Mouse (Mus musculus): Measurements from ENCODE around the gene Hist1h2bq. TPM values are rescaled to one million over a fixed set of nuclear protein-coding genes. Genes with fewer than 3 reads are reported as not detected.
"Not testable (repeated sequence)": the region's sequence is repeated elsewhere in the genome, so short reads cannot be mapped to it uniquely, and the experiment has no call there.

Gene Hist1h2bq
- total and polyA plus RNA-seq, 3 experiments = 4.3 to 2,257 (median 32.4) TPM

DNA sequence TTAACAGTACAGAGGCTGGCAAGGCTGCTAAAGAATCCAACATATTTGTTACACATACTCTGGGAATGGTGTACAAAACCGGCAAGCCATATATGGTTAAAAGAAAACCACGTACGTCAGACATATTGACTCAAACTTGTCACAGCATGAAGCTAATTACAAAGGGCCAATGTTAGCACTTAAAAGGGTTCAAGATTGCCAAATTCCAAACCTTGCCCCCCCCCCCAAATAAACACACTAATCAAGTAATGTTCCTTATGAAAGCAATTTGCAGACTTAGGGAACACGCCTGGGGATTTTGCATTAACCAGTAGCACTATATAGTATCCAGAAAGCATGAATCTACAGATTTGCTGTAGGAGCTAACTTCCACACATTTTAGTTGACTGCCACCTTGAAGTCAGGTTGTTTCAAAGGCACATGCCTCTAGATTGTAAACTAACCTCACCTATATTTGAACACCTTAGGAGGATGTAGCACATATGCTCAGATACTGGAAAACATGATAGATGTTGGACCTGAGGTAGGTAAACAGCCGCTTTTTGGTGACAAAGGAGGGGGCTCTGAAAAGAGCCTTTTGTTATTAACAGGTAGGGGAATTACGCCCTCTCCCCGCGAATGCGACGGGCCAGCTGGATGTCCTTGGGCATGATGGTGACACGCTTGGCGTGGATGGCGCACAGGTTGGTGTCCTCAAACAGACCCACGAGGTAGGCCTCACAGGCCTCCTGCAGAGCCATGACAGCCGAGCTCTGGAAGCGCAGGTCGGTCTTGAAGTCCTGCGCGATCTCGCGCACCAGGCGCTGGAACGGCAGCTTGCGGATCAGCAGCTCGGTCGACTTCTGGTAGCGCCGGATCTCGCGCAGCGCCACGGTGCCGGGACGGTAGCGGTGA lies 27.4 kb downstream of the Hist1h2bq start:
- in situ Hi-C loops (cut with MboI; ENCODE audit: low pct_ligation_motif_present, low pct_unique_long_range_greater_than_20kb, low sequenced_read_pairs); H3K79me2 ChIP-seq (replicated peaks; ENCODE audit: control insufficient read depth, extremely low read depth, insufficient read depth, poor library complexity, severe bottlenecking); H3K9me3 ChIP-seq (replicated peaks; ENCODE audit: low read length); dilution Hi-C loops (cut with MboI; ENCODE audit: extremely low pct_ligation_motif_present, extremely low pct_unique_long_range_greater_than_20kb, low sequenced_read_pairs); H3K27me3 ChIP-seq (replicated peaks); H3K36me3 ChIP-seq (replicated peaks in 1 of 2; ENCODE audit: control insufficient read depth in 1 of 2, insufficient read depth in 1 of 2, low read length in 1 of 2): not testable (repeated sequence)
- Histone ChIP-seq H3K4me2 (ENCODE audit: insufficient read depth, low read depth, poor library complexity, severe bottlenecking) (peak overlapping the region; percentile 71), H3K9ac (ENCODE audit: insufficient read depth, low read depth) (peak overlapping the region; percentile 83), H3K4me3 (replicated peaks in 1 of 3; ENCODE audit: low read depth in 2 of 3, low read length in 2 of 3, poor library complexity in 1 of 3) (peak overlapping the region; percentile 2 to 59 (median 43)), H3K27ac (ENCODE audit: insufficient read depth, low read depth) (peak overlapping the region; percentile 94), H3K4me1 (ENCODE audit: control insufficient read depth in 1 of 2, insufficient read depth in 2 of 2) (peaks cover 0 to 30% of the 10 kb centered on the region in 2 experiments; a peak in 3 of 4 replicates)
- DNase-seq (ENCODE audit: extremely low read depth) = peak; percentile 76
- TF ChIP-seq TCF12 (IDR thresholded peaks at IDR 0.05; ENCODE audit: low read depth, low read length) = peak; percentile 66; the same call in 1 of the 2 replicates
- TF ChIP-seq RCOR1 (conservative IDR thresholded peaks at IDR 0.05; ENCODE audit: low read depth, low read length) = peak; percentile 56; the same call in 1 of the 2 replicates
- TF ChIP-seq MAFK (IDR thresholded peaks at IDR 0.05; ENCODE audit: insufficient replicate concordance, low read length) = 0 out of 2 replicates have a peak, but pooled peaks have one; percentile 34
- peak; percentile 41; the same call in 1 of the 2 replicates for TF ChIP-seq CHD1 (IDR thresholded peaks at IDR 0.05; ENCODE audit: low read depth, low read length)
- TF ChIP-seq NRF1 (IDR thresholded peaks at IDR 0.05; ENCODE audit: low read depth, low read length) = 0 out of 2 replicates have a peak, but pooled peaks have one; percentile 19
- peak; percentile 56 for TF ChIP-seq HCFC1 (IDR thresholded peaks at IDR 0.05; ENCODE audit: low read depth, low read length)
- TF ChIP-seq BHLHE40 (IDR thresholded peaks at IDR 0.05; ENCODE audit: low read depth, low read length) = peak; percentile 55; the same call in 1 of the 2 replicates
- peak; percentile 77; the same call in 1 of the 2 replicates for TF ChIP-seq SIN3A (IDR thresholded peaks at IDR 0.05; ENCODE audit: low read length)
- 0 out of 2 replicates have a peak, but pooled peaks have one; percentile 15 for TF ChIP-seq MEF2A (IDR thresholded peaks at IDR 0.05; ENCODE audit: borderline replicate concordance, low read depth, low read length)
- peak; percentile 38; the same call in 1 of the 2 replicates for TF ChIP-seq MAZ (IDR thresholded peaks at IDR 0.05; ENCODE audit: low read depth, low read length)
- peak; percentile 83; the same call in 1 of the 2 replicates for TF ChIP-seq UBTF (IDR thresholded peaks at IDR 0.05; ENCODE audit: low read depth, low read length)
- TF ChIP-seq NELFE (IDR thresholded peaks at IDR 0.05; ENCODE audit: low read depth, low read length) = peak; percentile 99; the same call in 1 of the 2 replicates
- TF ChIP-seq POLR2AphosphoS2 (IDR thresholded peaks at IDR 0.05; ENCODE audit: low read depth, low read length) = peak; percentile 100
- peak; percentile 99 for TF ChIP-seq ZMIZ1 (IDR thresholded peaks at IDR 0.05; ENCODE audit: low read depth, low read length)
- 0 out of 2 replicates have a peak, but pooled peaks have one; percentile 19 for TF ChIP-seq TBP (conservative IDR thresholded peaks at IDR 0.05; ENCODE audit: low read depth, low read length)
- TF ChIP-seq POLR2A (IDR thresholded peaks at IDR 0.05; ENCODE audit: low read depth, low read length) = peak; percentile 97

DNA sequence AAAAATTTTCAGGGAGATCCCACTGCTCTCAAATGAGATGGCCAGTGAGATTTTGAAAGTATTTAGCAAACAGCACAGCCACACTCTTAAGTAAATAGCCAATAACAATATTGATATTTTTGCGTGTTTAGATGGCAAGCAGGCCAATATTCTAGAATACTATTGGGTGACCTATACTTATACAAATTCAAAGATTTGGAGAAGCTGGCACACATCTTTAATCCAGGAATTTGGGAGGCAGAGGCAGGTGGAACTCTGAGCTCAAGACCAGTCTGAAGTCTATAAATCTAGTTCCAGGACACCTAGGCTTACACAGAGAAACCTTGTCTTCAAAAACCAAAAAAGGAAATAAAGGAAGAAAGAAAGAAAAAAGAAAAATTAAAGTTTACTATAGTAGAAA lies 28.4 kb downstream of the Hist1h2bq start:
- no peaks in the 10 kb centered on the region for H3K36me3 ChIP-seq (replicated peaks in 1 of 2; ENCODE audit: control insufficient read depth in 1 of 2, insufficient read depth in 1 of 2, low read length in 1 of 2)
- H3K79me2 ChIP-seq (replicated peaks; ENCODE audit: control insufficient read depth, extremely low read depth, insufficient read depth, poor library complexity, severe bottlenecking) = no peaks in the 10 kb centered on the region; the same call in 1 of the 2 replicates
- H3K4me2 ChIP-seq (ENCODE audit: insufficient read depth, low read depth, poor library complexity, severe bottlenecking) = no peak overlapping the region
- H3K27ac ChIP-seq (ENCODE audit: insufficient read depth, low read depth) = no peak overlapping the region
- no peak overlapping the region for H3K4me3 ChIP-seq (replicated peaks in 1 of 3; ENCODE audit: low read depth in 2 of 3, low read length in 2 of 3, poor library complexity in 1 of 3)
- no peaks in the 10 kb centered on the region for H3K9me3 ChIP-seq (replicated peaks; ENCODE audit: low read length)
- TF ChIP-seq ZC3H11A (IDR thresholded peaks at IDR 0.05; ENCODE audit: low read depth, low read length) (no peak), E2F4 (IDR thresholded peaks at IDR 0.05; ENCODE audit: insufficient replicate concordance, low read depth, low read length) (no peak), GABPA (IDR thresholded peaks at IDR 0.05; ENCODE audit: insufficient replicate concordance, low read depth, low read length) (no peak)
- DNase-seq (ENCODE audit: extremely low read depth) = peak; percentile 28
- no peak overlapping the region; the same call in 1 of the 2 replicates for H3K9ac ChIP-seq (ENCODE audit: insufficient read depth, low read depth)
- no peaks in the 10 kb centered on the region for H3K27me3 ChIP-seq (replicated peaks)
- dilution Hi-C loops (cut with MboI; ENCODE audit: extremely low pct_ligation_motif_present, extremely low pct_unique_long_range_greater_than_20kb, low sequenced_read_pairs) (no loop called here), in situ Hi-C loops (cut with MboI; ENCODE audit: low pct_ligation_motif_present, low pct_unique_long_range_greater_than_20kb, low sequenced_read_pairs) (no loop called here)
- peaks cover 4 to 36% of the 10 kb centered on the region in 2 experiments; a peak in 3 of 4 replicates for H3K4me1 ChIP-seq (ENCODE audit: control insufficient read depth in 1 of 2, insufficient read depth in 2 of 2)
